28 mouse cellular contexts compared by ENCODE assay signal in genomic region chr14:102919261-102919801, GRCm38 (mm10).
DNase-seq lines count a peak whose midpoint lies in the region; ATAC-seq and TF ChIP-seq lines count a peak whose summit lies in the region.
"Had no signal": no experiment of that assay in that cellular context is flagged by ENCODE, and none has a peak within 500 bp of the region (broad histone marks: within the 10 kb centered on the region; RNA-seq: fewer than 3 reads in every experiment).

No protein-coding gene starts in this region.

- intact Hi-C loops in heart, postnatal 25 days (cut with DNase I) = no loop called here
- intact Hi-C loops in left cerebral cortex, postnatal 4 days (cut with DNase I) = no loop called here
- intact Hi-C loops in left cerebral cortex, adult 2 months (cut with DNase I) = no loop called here

- no peaks in the 10 kb centered on the region for H3K9me3 ChIP-seq in embryonic facial prominence, embryonic 14.5 days (ENCODE audit: control insufficient read depth, low read length)
- no peaks in the 10 kb centered on the region for H3K9me3 ChIP-seq in embryonic facial prominence, embryonic 10.5 days
- H3K9me3 ChIP-seq in heart, embryonic 13.5 days = no peaks in the 10 kb centered on the region
- no peaks in the 10 kb centered on the region for H3K9me3 ChIP-seq in forebrain, embryonic 16.5 days (ENCODE audit: control insufficient read depth, low read length)
- H3K9me3 ChIP-seq: embryonic facial prominence, embryonic 13.5 days; limb, embryonic 12.5 days; liver, embryonic 12.5 days; megakaryocyte, embryonic 14.5 days; midbrain, embryonic 15.5 days; stomach, embryonic 15.5 days had no signal

- no peak overlapping the region for H3K9ac ChIP-seq in embryonic facial prominence, embryonic 14.5 days (ENCODE audit: low read depth, low read length)
- H3K9ac ChIP-seq in heart, embryonic 13.5 days = no peak overlapping the region
- no peak overlapping the region for H3K9ac ChIP-seq in forebrain, embryonic 16.5 days (replicated peaks; ENCODE audit: low read depth, low read length)
- H3K9ac ChIP-seq: embryonic facial prominence, embryonic 13.5 days; limb, embryonic 12.5 days; liver, embryonic 12.5 days; midbrain, embryonic 15.5 days; stomach, embryonic 15.5 days had no signal

- no peaks in the 10 kb centered on the region for H3K36me3 ChIP-seq in embryonic facial prominence, embryonic 14.5 days (ENCODE audit: control insufficient read depth, insufficient read depth, low read length)
- H3K36me3 ChIP-seq in embryonic facial prominence, embryonic 10.5 days (replicated peaks) = no peaks in the 10 kb centered on the region
- H3K36me3 ChIP-seq in heart, embryonic 13.5 days = no peaks in the 10 kb centered on the region
- no peaks in the 10 kb centered on the region for H3K36me3 ChIP-seq in forebrain, embryonic 16.5 days (ENCODE audit: control insufficient read depth, insufficient read depth)
- H3K36me3 ChIP-seq: embryonic facial prominence, embryonic 13.5 days; limb, embryonic 12.5 days; liver, embryonic 12.5 days; midbrain, embryonic 15.5 days; stomach, embryonic 15.5 days had no signal

- TF ChIP-seq CTCF in left cerebral cortex, adult 2 months (IDR thresholded peaks at IDR 0.05) = no peak

- H3K4me1 ChIP-seq in embryonic facial prominence, embryonic 14.5 days (ENCODE audit: control insufficient read depth, insufficient read depth, low read length) = 0 out of 2 replicates have a peak, but pooled peaks cover 4% of the 10 kb centered on the region
- H3K4me1 ChIP-seq in embryonic facial prominence, embryonic 10.5 days = 0 out of 2 replicates have a peak, but pooled peaks cover 4% of the 10 kb centered on the region
- peaks cover 12% of the 10 kb centered on the region; the same call in 1 of the 2 replicates for H3K4me1 ChIP-seq in heart, embryonic 13.5 days
- H3K4me1 ChIP-seq in forebrain, embryonic 16.5 days (replicated peaks; ENCODE audit: control insufficient read depth, insufficient read depth, low read length) = no peaks in the 10 kb centered on the region
- H3K4me1 ChIP-seq: liver, embryonic 12.5 days; midbrain, embryonic 15.5 days; stomach, embryonic 15.5 days had no signal

- no peak overlapping the region for H3K4me2 ChIP-seq in embryonic facial prominence, embryonic 14.5 days (ENCODE audit: low read depth, low read length)
- H3K4me2 ChIP-seq in heart, embryonic 13.5 days = no peak overlapping the region
- no peak overlapping the region for H3K4me2 ChIP-seq in forebrain, embryonic 16.5 days (ENCODE audit: low read length)
- H3K4me2 ChIP-seq: embryonic facial prominence, embryonic 13.5 days; limb, embryonic 12.5 days; liver, embryonic 12.5 days; midbrain, embryonic 15.5 days; stomach, embryonic 15.5 days had no signal

- no peak overlapping the region for H3K4me3 ChIP-seq in embryonic facial prominence, embryonic 14.5 days (ENCODE audit: low read depth, low read length)
- H3K4me3 ChIP-seq in embryonic facial prominence, embryonic 10.5 days = no peak overlapping the region
- no peak overlapping the region for H3K4me3 ChIP-seq in heart, embryonic 13.5 days
- no peak overlapping the region for H3K4me3 ChIP-seq in left cerebral cortex, adult 2 months
- H3K4me3 ChIP-seq in forebrain, embryonic 16.5 days (replicated peaks; ENCODE audit: low read length) = no peak overlapping the region
- H3K4me3 ChIP-seq: embryonic facial prominence, embryonic 13.5 days; heart, adult 2 months; limb, embryonic 12.5 days; liver, embryonic 12.5 days; megakaryocyte, embryonic 14.5 days; midbrain, embryonic 15.5 days; myocyte; stomach, embryonic 15.5 days had no signal

- peak; percentile 32 for DNase-seq in embryonic facial prominence, embryonic 14.5 days (ENCODE audit: low spot score)
- DNase-seq in embryonic facial prominence, embryonic 10.5 days (ENCODE audit: low spot score) = no peak
- DNase-seq in heart, postnatal 25 days (ENCODE audit: low spot score) = no peak
- DNase-seq in left cerebral cortex, postnatal 4 days = peak; percentile 10
- DNase-seq in left cerebral cortex, adult 2 months (ENCODE audit: extremely low spot score in 1 of 2, low spot score in 2 of 2) = no peak
- no peak for DNase-seq in thymus, postnatal 14 days
- DNase-seq: adrenal gland, postnatal 14 days; cerebellum, adult 9-11 months; gastrocnemius, postnatal 10 days; heart, adult 2 months; kidney, adult 9 months; kidney, postnatal 14 days; lung, adult 2 months; lung, postnatal 36 days; right cerebral cortex, adult 18-20 months; thymus, adult 2 months had no signal

- peak; percentile 47; the same call in 1 of the 2 replicates for ATAC-seq in embryonic facial prominence, embryonic 14.5 days (ENCODE audit: low read depth)
- no peak for ATAC-seq in heart, embryonic 13.5 days (ENCODE audit: extremely low read depth, insufficient number of reproducible peaks, low FRiP score, low TSS enrichment)
- peak; percentile 78 for ATAC-seq in forebrain, embryonic 16.5 days
- ATAC-seq: CD4-positive, CD25-positive, alpha-beta regulatory T cell, adult 4 months; hindbrain, postnatal 0 days; intestine, embryonic 16.5 days; liver, embryonic 12.5 days; midbrain, embryonic 15.5 days had no signal

- no peaks in the 10 kb centered on the region for H3K27me3 ChIP-seq in embryonic facial prominence, embryonic 14.5 days (replicated peaks; ENCODE audit: control insufficient read depth, insufficient read depth, low read length)
- no peaks in the 10 kb centered on the region for H3K27me3 ChIP-seq in embryonic facial prominence, embryonic 10.5 days (replicated peaks; ENCODE audit: low read depth, poor library complexity, severe bottlenecking)
- H3K27me3 ChIP-seq in heart, embryonic 13.5 days (replicated peaks) = no peaks in the 10 kb centered on the region
- no peaks in the 10 kb centered on the region for H3K27me3 ChIP-seq in forebrain, embryonic 16.5 days (replicated peaks; ENCODE audit: control insufficient read depth, insufficient read depth, low read length)
- H3K27me3 ChIP-seq: embryonic facial prominence, embryonic 13.5 days; limb, embryonic 12.5 days; liver, embryonic 12.5 days; megakaryocyte, embryonic 14.5 days; midbrain, embryonic 15.5 days; stomach, embryonic 15.5 days had no signal

- H3K27ac ChIP-seq in embryonic facial prominence, embryonic 14.5 days (replicated peaks; ENCODE audit: low read depth, low read length) = no peak overlapping the region
- H3K27ac ChIP-seq in embryonic facial prominence, embryonic 10.5 days (replicated peaks) = no peak overlapping the region
- H3K27ac ChIP-seq in heart, embryonic 13.5 days (replicated peaks) = 0 out of 2 replicates have a peak overlapping the region, but pooled peaks have one; percentile 0
- H3K27ac ChIP-seq in left cerebral cortex, adult 2 months = no peak overlapping the region
- peak overlapping the region; percentile 64; the same call in 1 of the 2 replicates for H3K27ac ChIP-seq in forebrain, embryonic 16.5 days (ENCODE audit: low read length)
- H3K27ac ChIP-seq: embryonic facial prominence, embryonic 13.5 days; heart, adult 2 months; hindbrain, postnatal 0 days; limb, embryonic 12.5 days; liver, embryonic 12.5 days; midbrain, embryonic 15.5 days; stomach, embryonic 15.5 days had no signal

- 70% methylated on average over 7 of the region's 7 CpGs for WGBS in embryonic facial prominence, embryonic 14.5 days
- 87% methylated on average over 7 of the region's 7 CpGs for WGBS in embryonic facial prominence, embryonic 10.5 days
- WGBS in heart, embryonic 13.5 days = 66% methylated on average over 7 of the region's 7 CpGs
- WGBS in forebrain, embryonic 16.5 days = 60% methylated on average over 7 of the region's 7 CpGs

Comparison
In these comparisons a context has a peak if more than half of its experiments do, and no peak if none do; other contexts are left out.
1. DNase-seq: peak in embryonic facial prominence, embryonic 14.5 days (single experiment) and left cerebral cortex, postnatal 4 days (single experiment); none in embryonic facial prominence, embryonic 10.5 days (single experiment), heart, postnatal 25 days (single experiment), left cerebral cortex, adult 2 months (0 of 2) and thymus, postnatal 14 days (single experiment).
2. H3K27ac ChIP-seq: peak in heart, embryonic 13.5 days (single experiment) and forebrain, embryonic 16.5 days (single experiment); none in embryonic facial prominence, embryonic 14.5 days (single experiment), embryonic facial prominence, embryonic 10.5 days (single experiment) and left cerebral cortex, adult 2 months (single experiment).